12 mouse cellular contexts compared by ENCODE assay signal in the genomic region with DNA sequence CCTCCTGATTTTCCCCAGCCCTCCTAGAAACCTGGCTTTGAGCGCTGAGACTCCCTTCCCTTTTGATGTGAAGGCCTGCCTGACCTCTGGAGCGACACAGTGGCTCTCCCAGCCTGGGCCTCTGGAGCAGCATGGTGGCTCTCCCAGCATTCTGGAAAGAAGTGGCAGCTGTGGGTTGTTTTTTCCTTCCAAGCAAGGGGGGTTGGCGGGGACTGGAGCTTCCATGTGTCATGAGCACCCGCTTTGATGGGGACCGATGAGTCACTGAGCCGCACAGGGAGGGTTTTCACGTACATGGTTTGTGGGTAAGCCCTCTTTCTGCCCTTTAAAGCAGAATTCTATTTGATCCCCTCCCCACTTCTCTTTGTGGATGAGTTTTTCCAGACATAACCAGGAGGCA.
DNase-seq lines count a peak whose midpoint lies in the region; ATAC-seq lines count a peak whose summit lies in the region.
"Had no signal": no experiment of that assay in that cellular context is flagged by ENCODE, and none has a peak within 500 bp of the region (broad histone marks: within the 10 kb centered on the region; RNA-seq: fewer than 3 reads in every experiment).

No protein-coding gene starts in this region.

- no peaks in the 10 kb centered on the region for H3K9me3 ChIP-seq in embryonic facial prominence, embryonic 13.5 days
- no peaks in the 10 kb centered on the region for H3K9me3 ChIP-seq in embryonic facial prominence, embryonic 10.5 days
- H3K9me3 ChIP-seq in neural tube, embryonic 13.5 days, result no peaks in the 10 kb centered on the region
- H3K9me3 ChIP-seq: liver, embryonic 15.5 days had no signal

- no peak overlapping the region for H3K9ac ChIP-seq in embryonic facial prominence, embryonic 13.5 days
- H3K9ac ChIP-seq in neural tube, embryonic 13.5 days, result no peak overlapping the region
- H3K9ac ChIP-seq: liver, embryonic 15.5 days had no signal

- H3K4me3 ChIP-seq in embryonic facial prominence, embryonic 13.5 days, result no peak overlapping the region
- no peak overlapping the region for H3K4me3 ChIP-seq in embryonic facial prominence, embryonic 10.5 days
- H3K4me3 ChIP-seq in neural tube, embryonic 13.5 days, result no peak overlapping the region
- H3K4me3 ChIP-seq: liver, embryonic 15.5 days had no signal

- H3K27me3 ChIP-seq in embryonic facial prominence, embryonic 13.5 days, result no peaks in the 10 kb centered on the region
- no peaks in the 10 kb centered on the region for H3K27me3 ChIP-seq in embryonic facial prominence, embryonic 10.5 days (replicated peaks; ENCODE audit: low read depth, poor library complexity, severe bottlenecking)
- H3K27me3 ChIP-seq in neural tube, embryonic 13.5 days, result no peaks in the 10 kb centered on the region
- H3K27me3 ChIP-seq: liver, embryonic 15.5 days had no signal

- peaks cover 5% of the 10 kb centered on the region; the same call in 1 of the 2 replicates for H3K4me1 ChIP-seq in embryonic facial prominence, embryonic 13.5 days
- H3K4me1 ChIP-seq in embryonic facial prominence, embryonic 10.5 days, result peaks cover 21% of the 10 kb centered on the region
- H3K4me1 ChIP-seq in neural tube, embryonic 13.5 days (replicated peaks), result peaks cover 60% of the 10 kb centered on the region
- H3K4me1 ChIP-seq: liver, embryonic 15.5 days had no signal

- peaks cover 22% of the 10 kb centered on the region for H3K36me3 ChIP-seq in embryonic facial prominence, embryonic 13.5 days
- peaks cover 33% of the 10 kb centered on the region for H3K36me3 ChIP-seq in embryonic facial prominence, embryonic 10.5 days (replicated peaks)
- peaks cover 12% of the 10 kb centered on the region; the same call in 1 of the 2 replicates for H3K36me3 ChIP-seq in neural tube, embryonic 13.5 days

- 63% methylated on average over 7 of the region's 7 CpGs for WGBS in embryonic facial prominence, embryonic 13.5 days
- WGBS in embryonic facial prominence, embryonic 10.5 days, result 84% methylated on average over 7 of the region's 7 CpGs
- WGBS in neural tube, embryonic 13.5 days, result 72% methylated on average over 7 of the region's 7 CpGs

- H3K4me2 ChIP-seq in embryonic facial prominence, embryonic 13.5 days, result no peak overlapping the region
- H3K4me2 ChIP-seq in neural tube, embryonic 13.5 days, result no peak overlapping the region
- H3K4me2 ChIP-seq: liver, embryonic 15.5 days had no signal

- ATAC-seq in embryonic facial prominence, embryonic 13.5 days (ENCODE audit: insufficient number of reproducible peaks, insufficient read depth, low FRiP score, low TSS enrichment, low read depth), result no peak
- ATAC-seq in neural tube, embryonic 13.5 days (ENCODE audit: low read depth), result no peak

- no peak for DNase-seq in embryonic facial prominence, embryonic 10.5 days (ENCODE audit: low spot score)
- no peak for DNase-seq in neural tube, embryonic 10.5 days (ENCODE audit: extremely low spot score, low spot score)
- peak; percentile 66 to 82 for DNase-seq in left cerebral cortex, adult 9 months (ENCODE audit: low spot score in 2 of 2)
- peak; percentile 82 for DNase-seq in telencephalon, adult 2 months (ENCODE audit: low read depth, low spot score)
- no peak for DNase-seq in liver
- no peak for DNase-seq in B cell, adult 2 months
- DNase-seq: cerebellum, adult 9-11 months; gastrocnemius, postnatal 10 days; thymus, postnatal 25 days had no signal

- H3K27ac ChIP-seq in embryonic facial prominence, embryonic 13.5 days, result peak overlapping the region; percentile 16; the same call in 1 of the 2 replicates
- no peak overlapping the region for H3K27ac ChIP-seq in embryonic facial prominence, embryonic 10.5 days (replicated peaks)
- H3K27ac ChIP-seq in neural tube, embryonic 13.5 days (replicated peaks), result 0 out of 2 replicates have a peak overlapping the region, but pooled peaks have one; percentile 9
- H3K27ac ChIP-seq: liver, embryonic 15.5 days had no signal

Comparison
In these comparisons a context has a peak if more than half of its experiments do, and no peak if none do; other contexts are left out.
1. DNase-seq: peak in left cerebral cortex, adult 9 months (2 of 2) and telencephalon, adult 2 months (single experiment); none in embryonic facial prominence, embryonic 10.5 days (single experiment), neural tube, embryonic 10.5 days (single experiment), liver (single experiment) and B cell, adult 2 months (0 of 2).